Mouse (Mus musculus) embryonic facial prominence, embryonic 11.5 days (tissue): Measurements from ENCODE around the gene Tlr13. TPM values are rescaled to one million over a fixed set of nuclear protein-coding genes. Genes with fewer than 3 reads are reported as not detected.

ENCODE experiments used
- polyA plus RNA-seq: library from polyadenylated mRNA; unstranded; fragments of >200 nt; fragmentation: Nextera tagmentation; extraction: Ambion mirVana; gene quantifications from 2 replicates; pipeline ENCODE4 v1.2.1, GENCODE M21; 2014

The Tlr13 gene
- polyA plus RNA-seq, 1 experiment from 2014 or later = 0.36 TPM

Other genes with a start within 250 kb of the Tlr13 start
- gene Atrx, start 213.8 kb upstream of the Tlr13 start, polyA plus RNA-seq = 212 and 233 TPM in 2 replicates
- gene Magt1, start 131.3 kb upstream of the Tlr13 start, polyA plus RNA-seq = 60.2 and 68.9 TPM in 2 replicates
- 312 and 369 TPM in 2 replicates for gene Cox7b, start 127.5 kb upstream of the Tlr13 start, polyA plus RNA-seq
- gene Atp7a, start 115.9 kb upstream of the Tlr13 start, polyA plus RNA-seq = 30.0 and 31.7 TPM in 2 replicates
- 438 and 455 TPM in 2 replicates for gene Pgk1, start 43.9 kb downstream of the Tlr13 start, polyA plus RNA-seq
- gene Taf9b, start 78.0 kb downstream of the Tlr13 start, polyA plus RNA-seq = 11.6 and 13.3 TPM in 2 replicates
- gene Fnd3c2, start 112.2 kb downstream of the Tlr13 start, polyA plus RNA-seq = not detected in 2 replicates